Mouse (Mus musculus) monocyte, adult 5-6 weeks (primary cell): ENCODE results near the gene Zfyve27. TPM values are rescaled to one million over a fixed set of nuclear protein-coding genes. Genes with fewer than 3 reads are reported as not detected.
A peak's percentile ranks its signal among the peaks of the same experiment; 100 is the strongest.

Source experiments
- ATAC-seq: fragments of 153-309, 156-312 bp; replicated peaks from 2 replicates; pipeline ENCODE4 v1.8.0; 2017; ENCODE audit warnings: mild to moderate bottlenecking; ENCODE audit not compliant: low TSS enrichment, insufficient number of reproducible peaks, severe bottlenecking, poor library complexity, low FRiP score
- total RNA-seq: library from RNA; stranded (forward); fragments of 200-1000, 200-491, 200-594 nt; gene quantifications from 3 replicates; pipeline ENCODE4 v1.2.3, GENCODE M21; 2017

Gene Zfyve27
- 43.3 to 59.7 TPM (median 44.3 TPM) in 3 replicates for total RNA-seq

DNA sequence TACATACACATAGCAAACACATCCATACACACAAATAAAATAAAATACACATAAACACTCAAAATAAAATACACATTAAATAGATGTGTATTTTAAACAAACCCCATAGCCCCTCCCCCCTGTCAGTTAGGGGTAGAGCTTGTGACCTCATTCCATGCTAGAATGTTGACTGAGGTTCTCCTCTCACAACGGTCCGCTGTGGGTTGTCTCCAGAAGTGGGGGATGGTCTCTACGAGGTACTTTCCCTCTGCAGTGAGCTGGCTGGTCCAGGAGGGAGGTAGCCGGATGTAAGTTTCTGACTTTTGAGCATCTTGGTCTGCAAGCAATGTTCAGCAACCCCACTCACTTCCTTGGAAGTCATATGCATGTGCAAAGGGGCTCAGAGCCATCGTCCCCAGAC, at the start of gene Zfyve27:
TSS of gene Zfyve27 (plus strand) at position 188 of the 400 bp plus-strand sequence.
- ATAC-seq, result no peak

- no peak for ATAC-seq
These were observed 47.9 kb upstream of the Zfyve27 start for GRCm38 (mm10) chr19:42115783-42116335.

- ATAC-seq, result no peak
These were observed 45.6 kb upstream of the Zfyve27 start for GRCm38 (mm10) chr19:42118142-42118541.

DNA sequence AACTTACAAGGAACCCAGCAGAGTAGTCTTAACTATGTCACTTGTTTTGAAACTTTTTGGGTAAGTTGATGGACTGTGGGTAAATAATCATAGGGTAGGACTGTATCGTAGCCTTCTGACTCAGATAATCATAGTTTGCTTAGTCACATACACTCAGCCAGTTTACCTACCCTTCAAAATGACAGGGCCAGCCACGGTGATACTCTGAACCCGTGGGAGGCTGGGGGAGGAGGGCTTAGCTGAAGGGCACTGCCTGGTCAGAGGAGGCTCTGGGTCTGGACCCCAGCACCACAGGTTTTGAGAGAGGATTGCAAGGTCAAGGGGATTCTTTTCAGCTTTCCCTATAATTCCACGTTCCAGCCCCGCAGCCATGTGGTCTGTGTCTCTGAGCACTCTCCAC, 45.2 kb upstream of the Zfyve27 start:
- no peak for ATAC-seq

DNA sequence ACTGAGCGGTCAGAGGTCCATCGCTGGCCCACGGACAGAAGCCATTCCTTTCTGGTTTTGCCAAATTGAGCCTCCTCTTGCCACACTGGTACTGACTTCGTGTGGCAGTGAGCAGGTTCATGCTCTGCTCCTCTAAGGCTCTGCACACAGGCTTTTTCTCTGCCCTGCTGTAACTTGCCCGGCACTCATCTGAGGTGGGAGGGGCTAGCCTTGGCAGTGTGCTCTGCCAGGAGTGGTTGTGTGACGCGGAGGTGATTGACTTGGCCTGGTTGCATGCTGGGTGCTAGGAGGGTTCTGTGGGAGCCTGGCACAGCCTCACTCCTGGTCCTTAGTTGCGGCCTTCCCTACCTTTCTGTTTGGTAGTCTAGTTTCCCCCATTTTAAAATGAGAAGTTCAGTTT, 43.3 kb upstream of the Zfyve27 start:
- ATAC-seq, result no peak

DNA sequence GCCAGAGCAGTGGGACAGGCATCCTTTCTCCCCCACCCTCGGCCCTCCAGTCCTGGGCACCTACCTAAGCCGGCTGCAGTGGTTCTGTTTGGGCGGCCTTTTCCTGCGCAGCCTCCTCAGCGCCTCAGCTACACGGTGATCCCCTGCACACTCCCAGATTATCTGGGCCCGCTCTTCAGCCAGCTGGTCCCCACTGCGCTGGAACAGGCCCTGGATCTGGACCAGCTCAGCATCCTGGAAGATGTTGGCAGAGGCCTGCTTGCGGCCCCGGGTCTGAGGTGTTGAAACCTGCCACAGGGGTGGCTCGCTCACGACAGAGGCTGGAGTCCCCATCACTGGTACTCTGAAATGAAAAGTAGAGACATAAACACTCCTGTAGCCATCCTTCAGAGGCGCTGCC, 39.1 kb upstream of the Zfyve27 start:
- ATAC-seq, result no peak

DNA sequence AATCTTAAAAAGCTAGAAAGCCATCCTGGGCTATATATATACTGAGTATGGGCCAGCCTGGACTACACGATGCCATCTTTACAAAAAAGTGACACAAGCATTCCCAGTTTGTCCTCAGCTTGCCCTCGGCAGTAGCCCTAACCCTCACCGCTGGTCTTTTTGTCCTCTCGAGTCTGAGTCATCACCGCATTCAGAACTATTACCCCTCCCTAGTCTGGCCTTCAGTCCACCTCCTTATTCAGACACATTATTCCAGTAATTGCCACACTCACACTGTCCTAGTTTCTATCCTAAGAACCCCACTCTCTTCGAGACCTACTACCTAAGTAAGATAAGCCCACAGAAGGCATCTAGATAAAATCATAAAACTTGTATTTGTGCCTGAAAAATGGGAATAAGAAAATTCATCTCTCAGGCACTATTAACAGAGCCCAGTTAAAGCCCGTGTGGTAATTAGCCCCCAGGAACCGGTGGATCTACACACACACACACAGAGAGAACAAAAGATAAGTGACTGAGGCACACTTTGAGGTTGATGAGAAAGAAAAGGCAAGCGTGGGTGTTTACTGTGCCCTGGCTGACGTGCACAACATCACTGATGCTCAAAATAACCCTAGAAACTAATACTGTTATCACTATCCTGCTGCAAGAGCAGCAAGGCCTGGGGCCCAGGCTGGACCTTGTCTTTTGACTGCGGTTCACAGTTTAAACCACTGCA, 38.1 kb upstream of the Zfyve27 start:
- ATAC-seq, result no peak

- ATAC-seq, result no peak
These were observed 37.5 kb upstream of the Zfyve27 start for GRCm38 (mm10) chr19:42126219-42126605.

- no peak for ATAC-seq
These were observed 36.7 kb upstream of the Zfyve27 start for GRCm38 (mm10) chr19:42127024-42127423.

GRCm38 (mm10) chr19:42128052-42128740, 35.6 kb upstream of the Zfyve27 start:
- ATAC-seq, result no peak

DNA sequence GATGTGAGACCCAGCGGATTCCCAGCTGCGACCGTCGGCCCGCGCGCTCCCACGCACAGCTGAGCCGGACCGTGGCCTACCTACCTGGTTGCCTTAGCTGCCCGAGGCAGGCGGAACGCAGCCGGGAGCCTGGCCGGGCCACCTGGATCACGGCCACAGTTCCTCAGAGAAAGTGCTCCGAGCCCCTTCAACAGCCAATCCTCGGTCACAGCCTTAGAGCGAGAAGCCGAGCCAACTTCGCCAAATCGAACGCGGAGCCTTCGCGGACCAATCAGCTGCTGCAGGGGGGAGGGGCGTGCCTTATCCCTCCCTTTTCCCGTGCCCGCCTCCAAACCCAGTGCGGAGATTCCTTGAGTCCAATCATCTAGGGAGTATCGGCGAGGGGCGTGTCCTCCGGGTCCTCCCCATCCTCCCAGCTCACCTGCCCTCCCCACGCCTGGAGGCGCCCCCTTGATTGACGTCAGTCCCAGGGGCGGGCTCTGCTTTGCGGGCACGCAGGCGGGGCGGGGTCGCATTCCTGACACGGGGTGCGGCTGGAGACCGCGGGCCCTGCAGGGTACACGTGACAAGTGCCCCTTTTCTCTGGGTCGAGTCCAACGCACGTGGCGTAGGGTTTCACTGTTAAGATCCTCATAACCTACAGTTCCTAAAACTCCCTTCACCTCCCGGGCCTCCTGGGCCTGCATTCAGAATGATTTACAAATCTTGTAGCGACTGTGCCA, 34.8 kb upstream of the Zfyve27 start, which contains the start of gene Avpi1:
TSS of gene Avpi1 (minus strand) at position 273 of the 722 bp plus-strand sequence.
- peak; percentile 87 for ATAC-seq

- peak; percentile 11; the same call in 1 of the 2 replicates for ATAC-seq
These were observed 34.0 kb upstream of the Zfyve27 start for GRCm38 (mm10) chr19:42129509-42130293.

- no peak for ATAC-seq
These were observed 33.5 kb upstream of the Zfyve27 start for GRCm38 (mm10) chr19:42130294-42130606.

GRCm38 (mm10) chr19:42131101-42131500, 32.6 kb upstream of the Zfyve27 start:
- ATAC-seq, result no peak

- ATAC-seq, result no peak
These were observed 28.7 kb upstream of the Zfyve27 start for GRCm38 (mm10) chr19:42135070-42135469.

DNA sequence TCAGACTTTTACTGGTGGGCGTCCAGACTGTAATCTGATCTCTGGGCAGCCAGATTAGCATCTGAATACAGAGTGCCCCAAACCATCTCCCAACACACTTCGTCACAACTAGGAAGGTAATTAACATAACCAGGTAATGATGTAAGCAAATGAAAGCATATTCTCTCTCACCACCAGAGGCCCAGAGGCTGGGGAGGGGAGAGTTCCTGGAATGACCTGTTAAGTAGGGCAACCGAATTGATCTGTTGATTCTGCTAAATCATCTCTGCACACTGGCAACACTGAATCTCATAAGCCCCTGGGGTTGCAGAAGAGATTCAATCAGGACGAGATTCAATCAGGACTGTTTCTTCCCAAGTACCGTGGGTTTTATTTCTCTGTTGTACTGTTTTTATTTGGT, 27.6 kb upstream of the Zfyve27 start:
- no peak for ATAC-seq

DNA sequence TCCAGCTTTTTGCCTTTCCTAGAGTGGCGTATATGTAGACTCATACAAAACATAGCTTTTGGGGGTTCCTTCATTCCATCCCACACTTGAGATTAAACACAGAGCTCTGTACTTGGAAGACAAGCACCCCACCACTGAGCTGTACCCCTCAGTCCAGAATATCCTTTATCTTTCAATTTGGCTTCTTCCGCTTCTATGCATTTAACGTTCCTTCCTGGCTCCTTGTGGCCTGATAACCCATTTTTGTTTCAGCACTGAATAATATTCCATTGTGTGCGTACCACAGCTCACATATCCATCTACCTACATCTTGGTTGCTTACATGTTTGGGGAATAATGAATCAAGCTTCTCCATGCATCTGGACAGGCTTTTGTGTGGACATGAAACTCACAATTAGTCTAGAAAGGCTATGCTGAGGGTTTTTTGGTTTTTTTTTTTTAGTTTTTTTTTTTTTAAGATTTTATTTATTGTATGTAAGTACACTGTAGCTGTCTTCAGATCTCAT, 26.5 kb upstream of the Zfyve27 start:
- ATAC-seq, result no peak

GRCm38 (mm10) chr19:42138517-42139285, 25.1 kb upstream of the Zfyve27 start:
- no peak for ATAC-seq
